Mouse (Mus musculus): ENCODE data around the gene Samt1.
"Not testable (repeated sequence)": the region's sequence is repeated elsewhere in the genome, so short reads cannot be mapped to it uniquely, and the experiment has no call there.

Samt1 gene

DNA sequence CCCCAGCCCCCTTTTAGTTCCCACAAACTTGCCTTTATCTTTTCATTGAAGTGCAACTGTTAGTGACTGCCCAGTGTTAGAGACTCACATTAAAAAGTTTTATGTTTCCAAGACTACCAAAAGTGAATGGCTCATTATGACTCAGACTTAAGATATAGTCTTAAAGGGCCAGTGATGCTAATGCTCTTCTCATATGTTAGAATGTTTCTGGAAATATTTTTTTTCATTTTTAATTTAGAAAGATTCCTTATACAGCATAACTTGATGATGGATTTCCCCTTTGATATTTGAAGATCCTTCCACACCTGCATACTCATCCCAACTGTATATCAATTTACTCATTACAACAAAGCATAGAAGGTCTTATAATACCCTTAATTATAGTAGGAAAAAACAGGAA is at the start of gene Samt1:
TSS of gene Samt1 (minus strand) at position 101 of the 400 bp plus-strand sequence.
- DNase-seq = not testable (repeated sequence)

DNA sequence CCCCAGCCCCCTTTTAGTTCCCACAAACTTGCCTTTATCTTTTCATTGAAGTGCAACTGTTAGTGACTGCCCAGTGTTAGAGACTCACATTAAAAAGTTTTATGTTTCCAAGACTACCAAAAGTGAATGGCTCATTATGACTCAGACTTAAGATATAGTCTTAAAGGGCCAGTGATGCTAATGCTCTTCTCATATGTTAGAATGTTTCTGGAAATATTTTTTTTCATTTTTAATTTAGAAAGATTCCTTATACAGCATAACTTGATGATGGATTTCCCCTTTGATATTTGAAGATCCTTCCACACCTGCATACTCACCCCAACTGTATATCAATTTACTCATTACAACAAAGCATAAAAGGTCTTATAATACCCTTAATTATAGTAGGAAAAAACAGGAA is 42.5 kb upstream of the Samt1 start, which contains the start of gene Gm10057:
TSS of gene Gm10057 (minus strand) at position 101 of the 400 bp plus-strand sequence.
- not testable (repeated sequence) for DNase-seq

DNA sequence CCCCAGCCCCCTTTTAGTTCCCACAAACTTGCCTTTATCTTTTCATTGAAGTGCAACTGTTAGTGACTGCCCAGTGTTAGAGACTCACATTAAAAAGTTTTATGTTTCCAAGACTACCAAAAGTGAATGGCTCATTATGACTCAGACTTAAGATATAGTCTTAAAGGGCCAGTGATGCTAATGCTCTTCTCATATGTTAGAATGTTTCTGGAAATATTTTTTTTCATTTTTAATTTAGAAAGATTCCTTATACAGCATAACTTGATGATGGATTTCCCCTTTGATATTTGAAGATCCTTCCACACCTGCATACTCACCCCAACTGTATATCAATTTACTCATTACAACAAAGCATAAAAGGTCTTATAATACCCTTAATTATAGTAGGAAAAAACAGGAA is 21.3 kb upstream of the Samt1 start, which contains the start of gene 4921511M17Rik:
TSS of gene 4921511M17Rik (minus strand) at position 101 of the 400 bp plus-strand sequence.
- DNase-seq = not testable (repeated sequence)

DNA sequence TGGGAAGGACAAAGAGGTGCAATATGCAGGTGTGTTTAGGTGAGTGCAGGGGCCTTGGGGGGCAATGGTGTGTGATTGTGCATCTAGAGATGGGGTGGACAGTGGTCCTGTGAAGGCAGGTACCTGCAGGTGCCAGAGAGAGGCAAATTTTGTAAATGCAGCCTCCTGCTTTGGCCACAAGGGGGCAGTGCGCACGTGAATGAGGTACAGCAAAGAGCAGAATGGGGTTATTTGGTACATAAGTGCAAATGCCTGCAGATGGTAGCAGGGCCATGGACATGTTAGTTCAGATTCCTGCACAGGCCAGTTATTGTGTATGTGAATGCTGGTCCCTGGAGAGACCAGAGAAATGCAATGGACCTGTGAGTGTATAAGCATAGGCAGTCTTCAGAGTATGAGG is 35.5 kb downstream of the Samt1 start:
- DNase-seq = not testable (repeated sequence)

DNA sequence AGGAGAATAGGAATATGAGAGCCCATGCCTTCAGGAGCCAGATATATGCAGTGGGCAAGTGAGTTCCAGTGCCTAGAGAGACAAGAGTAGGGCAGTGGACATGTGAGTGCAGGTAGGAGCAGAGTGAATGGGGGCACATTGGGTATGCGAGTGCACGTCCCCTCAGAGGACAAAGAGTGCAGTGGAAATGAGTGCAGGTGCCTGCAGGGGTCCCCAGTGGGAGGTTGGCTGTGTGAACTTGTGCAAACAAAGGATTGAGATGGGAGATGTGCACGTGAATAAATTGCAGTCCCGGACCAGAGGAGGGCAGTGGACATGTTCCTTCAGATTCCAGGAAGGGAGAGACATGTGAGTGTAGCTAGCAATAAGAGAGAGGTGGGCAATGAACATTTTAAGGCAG is 36.0 kb downstream of the Samt1 start:
- DNase-seq = not testable (repeated sequence)

DNA sequence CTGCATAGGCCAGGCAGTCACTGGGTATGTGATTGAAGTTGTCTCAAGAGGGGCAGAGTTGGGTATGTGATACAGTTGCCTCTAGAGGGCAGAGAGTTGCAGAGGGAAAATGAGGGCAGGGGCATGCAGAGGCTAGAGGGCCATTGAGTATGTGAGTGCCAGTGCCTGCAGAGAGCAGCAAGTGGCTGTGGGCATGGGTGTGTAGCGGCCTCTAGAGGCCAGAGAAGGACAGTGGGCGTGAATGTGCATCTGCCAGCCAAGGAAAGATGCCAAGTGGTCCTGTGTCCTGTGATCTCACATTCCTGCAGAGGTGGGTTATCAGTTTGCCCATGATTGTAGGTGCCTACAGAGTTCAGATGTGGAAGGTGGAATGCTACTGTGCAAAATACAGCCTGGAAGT is 38.0 kb downstream of the Samt1 start:
- DNase-seq = no peak

DNA sequence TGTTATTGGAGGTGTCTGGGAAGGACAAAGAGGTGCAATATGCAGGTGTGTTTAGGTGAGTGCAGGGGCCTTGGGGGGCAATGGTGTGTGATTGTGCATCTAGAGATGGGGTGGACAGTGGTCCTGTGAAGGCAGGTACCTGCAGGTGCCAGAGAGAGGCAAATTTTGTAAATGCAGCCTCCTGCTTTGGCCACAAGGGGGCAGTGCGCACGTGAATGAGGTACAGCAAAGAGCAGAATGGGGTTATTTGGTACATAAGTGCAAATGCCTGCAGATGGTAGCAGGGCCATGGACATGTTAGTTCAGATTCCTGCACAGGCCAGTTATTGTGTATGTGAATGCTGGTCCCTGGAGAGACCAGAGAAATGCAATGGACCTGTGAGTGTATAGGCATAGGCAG is 59.6 kb downstream of the Samt1 start:
- not testable (repeated sequence) for DNase-seq
